Mouse (Mus musculus): ENCODE data around the gene Ucp2.
A peak's percentile ranks its signal among the peaks of the same experiment; 100 is the strongest.

The Ucp2 gene

GRCm38 (mm10) chr7:100493117-100493483, at the start of gene Ucp2:
Gene Ucp2, plus strand, starts transcription at chr7:100493337.
- DNase-seq (ENCODE audit: low read depth, low spot score) = peak; percentile 54

DNA sequence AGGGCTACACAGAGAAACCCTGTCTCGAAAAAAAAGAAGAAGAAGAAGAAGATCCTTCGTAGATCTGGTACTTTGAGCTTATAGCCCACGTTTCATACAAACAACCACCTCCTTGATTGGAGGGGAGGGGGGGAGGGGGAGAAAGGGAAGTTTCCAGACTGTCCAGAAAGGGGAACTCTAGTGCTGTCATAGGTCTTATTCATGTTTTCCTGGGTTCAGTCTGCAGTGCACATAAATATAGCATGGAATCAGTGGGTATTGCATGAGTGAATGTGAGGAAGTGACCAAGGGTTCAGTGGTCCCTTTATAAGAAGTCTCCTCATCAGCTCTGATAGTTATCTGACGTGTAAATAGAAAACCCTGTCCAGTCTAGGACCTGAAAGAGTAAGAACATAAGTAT, 49.4 kb upstream of the Ucp2 start:
- no peak for DNase-seq (ENCODE audit: low read depth, low spot score)

- no peak for DNase-seq (ENCODE audit: low read depth, low spot score)
Observed at GRCm38 (mm10) chr7:100446271-100446670, 46.9 kb upstream of the Ucp2 start.

DNA sequence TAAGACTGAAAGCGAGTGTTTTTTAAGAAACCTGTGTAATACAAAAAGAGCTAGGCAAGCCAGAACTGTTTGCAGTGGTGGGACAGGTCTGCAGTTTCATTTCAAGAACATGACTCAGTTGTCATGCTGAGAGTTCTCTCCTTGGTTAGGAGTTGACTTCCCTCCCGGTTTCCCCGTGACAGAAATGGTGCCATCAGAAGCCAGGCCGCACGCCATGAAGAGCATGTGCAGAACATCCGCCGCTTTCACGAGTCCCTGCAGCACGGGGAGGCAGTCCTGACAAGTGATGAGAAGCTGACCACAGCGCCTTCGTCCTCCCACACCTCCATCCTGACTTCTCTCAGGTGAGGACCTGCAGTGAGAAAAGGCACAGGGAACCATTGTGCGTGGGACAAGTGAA, 44.6 kb upstream of the Ucp2 start:
- DNase-seq (ENCODE audit: low read depth, low spot score) = no peak

DNA sequence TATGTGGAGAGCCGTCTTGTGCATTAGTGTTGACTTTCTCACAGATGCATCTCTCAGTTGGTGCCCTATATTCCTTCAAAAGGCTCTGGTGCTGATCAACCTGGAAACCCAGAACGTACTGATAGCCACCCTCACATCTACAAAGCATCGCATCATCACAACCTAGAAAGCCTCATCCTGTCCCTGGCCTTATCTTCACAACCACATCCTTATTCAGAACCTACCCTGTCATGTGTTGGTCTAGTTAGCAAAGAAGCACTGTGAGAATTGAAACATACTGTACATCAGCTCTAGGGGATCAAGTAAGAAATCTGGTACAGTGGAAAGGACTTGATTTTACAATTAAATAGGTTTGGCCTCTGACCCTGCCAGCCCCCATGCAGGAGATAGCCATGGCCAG, 44.2 kb upstream of the Ucp2 start:
- DNase-seq (ENCODE audit: low read depth, low spot score) = no peak

- no peak for DNase-seq (ENCODE audit: low read depth, low spot score)
Observed at GRCm38 (mm10) chr7:100458153-100458552, 35.0 kb upstream of the Ucp2 start.

DNA sequence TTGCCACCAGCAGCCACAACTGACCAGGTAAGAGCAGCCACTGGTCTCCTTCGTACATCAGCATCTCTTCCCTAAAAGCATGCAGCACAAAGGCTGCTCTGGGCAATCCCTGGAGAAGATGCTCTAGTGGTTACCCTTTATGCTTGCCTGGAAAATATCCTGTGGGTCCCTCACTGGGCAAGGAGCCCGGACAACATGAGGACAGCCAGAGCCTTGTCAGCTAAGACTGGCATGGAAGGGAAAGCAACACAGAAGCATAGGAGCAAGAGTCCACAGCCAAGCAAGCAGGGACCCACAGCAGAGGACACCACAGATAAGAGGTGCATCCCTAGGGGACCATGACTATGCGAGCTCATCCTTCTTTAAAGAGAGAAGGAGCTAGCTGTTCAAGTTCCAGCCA, 33.3 kb upstream of the Ucp2 start:
- no peak for DNase-seq (ENCODE audit: low read depth, low spot score)

DNA sequence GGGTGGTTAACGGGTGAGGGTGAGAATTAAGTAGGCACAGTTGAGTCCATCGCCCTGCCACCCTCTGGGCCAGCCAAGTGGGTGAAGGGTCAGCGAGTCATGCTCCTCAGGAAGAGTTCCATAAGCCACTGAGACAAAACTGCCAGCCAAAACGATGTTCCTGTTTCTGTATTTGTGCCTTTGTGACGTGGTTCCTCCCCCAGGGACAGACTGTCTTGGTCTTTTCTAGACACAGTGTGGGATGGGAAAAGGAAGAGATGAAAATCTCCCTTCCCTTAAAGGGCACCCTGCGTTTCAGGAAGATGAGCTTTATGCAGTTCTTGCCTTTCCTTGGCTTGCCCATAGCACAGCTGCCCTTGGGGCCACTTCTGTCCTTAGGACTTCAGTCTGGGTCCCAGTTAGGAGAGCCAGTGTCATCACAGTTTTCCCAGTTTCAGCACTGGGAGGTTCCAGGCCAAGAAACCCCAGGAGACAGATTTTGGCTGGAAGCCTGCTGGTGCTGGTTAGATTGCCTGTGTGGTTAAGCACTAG, 31.5 kb upstream of the Ucp2 start:
- no peak for DNase-seq (ENCODE audit: low read depth, low spot score)

DNA sequence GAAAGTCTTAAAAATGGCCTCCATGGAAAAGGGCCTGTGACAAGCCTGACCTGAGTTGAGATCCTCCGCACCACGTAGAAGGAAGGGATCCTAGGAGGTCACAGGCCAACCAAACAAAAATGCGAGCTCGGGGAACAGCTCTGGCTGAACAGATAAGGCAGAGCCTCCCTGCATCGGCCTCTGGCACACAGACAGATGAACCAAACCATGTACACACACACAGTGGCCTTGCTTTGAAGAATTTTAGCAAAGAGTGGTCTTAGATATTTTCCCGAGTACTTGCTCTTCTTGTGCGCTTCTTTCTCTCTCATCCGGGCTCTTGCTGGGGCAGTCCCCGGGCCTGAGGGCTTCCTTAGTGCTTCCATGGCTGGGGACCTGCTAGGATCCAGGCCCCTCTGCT, 29.9 kb upstream of the Ucp2 start:
- no peak for DNase-seq (ENCODE audit: low read depth, low spot score)

GRCm38 (mm10) chr7:100463757-100464156, 29.4 kb upstream of the Ucp2 start:
- DNase-seq (ENCODE audit: low read depth, low spot score) = no peak

DNA sequence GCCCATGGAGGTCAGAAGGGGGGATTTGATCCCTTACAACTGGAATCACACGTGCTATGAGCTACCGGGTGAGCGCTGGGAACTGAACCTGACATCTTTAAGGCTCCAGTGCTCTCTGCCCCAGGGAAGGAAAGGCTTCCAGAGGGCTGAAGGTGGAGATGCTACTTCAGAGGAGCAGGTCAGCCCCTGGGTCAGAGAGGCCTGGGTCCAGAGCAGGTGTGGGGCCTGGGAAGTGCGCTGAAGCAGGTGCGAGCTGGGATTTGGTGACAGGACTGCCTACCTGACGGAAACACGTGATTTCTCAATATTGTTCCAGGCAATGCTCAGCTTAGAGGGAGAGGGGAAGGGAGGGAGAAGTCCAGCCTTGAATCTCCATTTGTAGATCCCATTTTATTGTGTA, 28.9 kb upstream of the Ucp2 start:
- DNase-seq (ENCODE audit: low read depth, low spot score) = no peak

- no peak for DNase-seq (ENCODE audit: low read depth, low spot score)
Observed at GRCm38 (mm10) chr7:100465248-100465647, 27.9 kb upstream of the Ucp2 start.

DNA sequence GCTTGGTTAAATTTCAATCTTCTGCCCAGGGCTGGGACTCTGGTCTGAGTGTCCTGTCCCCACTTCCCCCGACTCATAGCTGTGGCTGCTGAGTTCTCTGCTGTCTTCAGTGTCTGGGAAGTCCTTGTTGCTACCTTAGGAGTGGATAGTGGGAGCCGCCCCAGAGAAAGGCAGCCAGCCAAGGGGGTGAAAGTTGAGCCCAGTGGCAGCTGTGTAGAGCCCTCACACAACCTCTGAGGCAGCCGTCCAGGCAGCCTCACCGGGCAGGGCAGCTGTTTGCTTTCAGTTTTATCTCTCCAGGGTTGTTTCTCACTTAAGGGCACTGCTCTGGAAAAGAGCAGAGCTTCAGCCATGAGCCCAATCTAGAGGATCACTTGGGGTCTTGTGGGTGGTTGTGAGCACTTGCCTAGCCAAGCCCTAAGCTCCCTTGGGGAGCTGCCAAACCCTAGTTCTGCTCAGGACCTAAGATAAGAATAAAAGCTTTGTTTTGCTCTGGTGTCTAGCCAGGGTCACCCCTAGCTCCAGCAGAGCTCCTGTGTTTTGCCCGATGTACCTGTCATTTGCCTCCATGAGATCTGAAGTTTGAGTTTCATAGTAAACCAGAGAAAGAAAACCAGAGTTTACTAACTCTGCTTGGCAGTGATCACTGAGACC, 27.4 kb upstream of the Ucp2 start:
- no peak for DNase-seq (ENCODE audit: low read depth, low spot score)

DNA sequence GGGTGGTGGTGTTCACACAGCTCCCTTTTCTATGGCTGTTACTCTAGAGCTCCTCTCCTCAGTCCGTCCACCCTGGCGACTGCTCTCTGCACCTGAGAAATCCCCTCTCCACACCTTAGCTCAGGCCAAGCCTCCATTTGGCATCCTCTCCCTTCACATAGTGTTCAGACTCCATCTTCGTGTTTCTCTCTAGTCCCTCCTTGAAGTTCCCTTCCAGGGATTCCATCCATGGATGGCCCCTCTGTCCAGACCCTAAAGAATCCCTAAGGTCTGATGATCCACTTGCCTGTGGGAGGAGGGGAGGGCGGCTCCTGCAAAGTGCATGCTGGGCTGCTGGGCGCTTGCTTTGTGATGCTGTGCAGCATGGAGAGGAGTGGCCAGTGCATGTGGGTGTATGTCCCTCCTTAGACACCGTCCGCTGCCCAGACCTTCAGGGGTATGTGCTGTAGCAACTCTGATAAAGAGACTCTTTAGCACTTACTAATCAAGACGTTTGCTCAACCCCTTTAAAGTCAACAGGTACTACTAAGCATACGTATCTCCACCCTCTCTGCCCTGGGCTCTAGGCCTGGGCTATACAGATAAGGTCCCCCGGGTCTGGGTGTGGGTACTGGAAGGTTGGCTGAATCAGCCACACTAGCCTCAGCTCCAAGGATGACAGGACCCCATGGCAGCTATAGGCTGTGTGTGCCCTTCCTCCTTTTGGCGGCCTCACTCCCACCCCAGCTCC, 26.2 kb upstream of the Ucp2 start:
- peak; percentile 16 for DNase-seq (ENCODE audit: low read depth, low spot score)

GRCm38 (mm10) chr7:100468761-100469160, 24.4 kb upstream of the Ucp2 start:
- no peak for DNase-seq (ENCODE audit: low read depth, low spot score)

GRCm38 (mm10) chr7:100469502-100469901, 23.6 kb upstream of the Ucp2 start:
- DNase-seq (ENCODE audit: low read depth, low spot score) = no peak

- no peak for DNase-seq (ENCODE audit: low read depth, low spot score)
Observed at GRCm38 (mm10) chr7:100470796-100471406, 22.2 kb upstream of the Ucp2 start.

DNA sequence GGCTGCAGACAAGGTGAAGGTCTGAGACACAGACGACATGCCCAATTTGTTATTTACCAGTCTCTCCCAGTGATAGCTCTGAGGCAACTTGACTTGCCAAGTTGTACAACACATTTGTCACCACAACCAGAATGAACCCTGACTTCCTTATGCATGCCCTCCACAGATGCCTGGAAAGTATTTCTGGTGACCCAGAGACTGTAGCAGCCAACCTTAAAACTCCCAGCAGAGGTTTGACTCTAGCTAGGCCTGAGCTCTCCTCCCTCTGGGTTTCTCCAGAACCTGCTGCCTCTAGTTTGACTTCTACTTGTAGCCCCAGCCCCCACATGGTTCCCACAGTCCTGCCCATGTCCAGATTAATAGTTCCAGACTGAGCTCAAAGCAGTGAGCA, 21.7 kb upstream of the Ucp2 start:
- no peak for DNase-seq (ENCODE audit: low read depth, low spot score)

GRCm38 (mm10) chr7:100472777-100473176, 20.4 kb upstream of the Ucp2 start, which contains the start of gene Ucp3:
Gene Ucp3, plus strand, starts transcription at chr7:100472990.
- no peak for DNase-seq (ENCODE audit: low read depth, low spot score)

DNA sequence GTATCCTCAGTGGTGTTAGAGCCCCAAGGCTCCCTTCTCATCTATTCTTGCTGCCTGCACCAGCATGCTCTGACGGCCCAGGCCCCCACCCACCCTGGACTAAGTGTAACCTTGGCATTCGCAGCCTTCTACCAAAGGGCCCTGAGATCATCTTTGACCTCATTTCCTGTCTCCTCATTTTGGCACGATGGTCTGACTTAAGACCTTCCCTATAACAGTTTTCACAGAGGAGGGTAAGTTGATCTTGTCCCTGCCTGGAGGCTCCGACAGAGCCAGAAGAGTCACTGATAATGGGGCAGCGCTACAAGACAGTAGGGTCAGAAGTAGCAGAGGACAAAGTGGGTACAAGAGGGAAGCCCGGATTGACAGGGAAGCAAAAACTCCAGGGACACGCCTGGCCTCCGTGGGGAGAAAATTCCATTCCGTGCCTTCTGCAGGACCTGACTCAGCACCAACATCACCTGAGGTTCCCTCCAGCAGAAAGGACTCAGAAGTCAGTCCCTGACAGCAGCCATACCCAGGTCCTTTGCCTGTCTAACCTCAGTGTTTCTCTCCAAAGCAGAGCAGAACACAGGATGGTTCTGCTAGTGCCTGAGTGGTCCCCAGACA, 19.2 kb upstream of the Ucp2 start:
- DNase-seq (ENCODE audit: low read depth, low spot score) = no peak

DNA sequence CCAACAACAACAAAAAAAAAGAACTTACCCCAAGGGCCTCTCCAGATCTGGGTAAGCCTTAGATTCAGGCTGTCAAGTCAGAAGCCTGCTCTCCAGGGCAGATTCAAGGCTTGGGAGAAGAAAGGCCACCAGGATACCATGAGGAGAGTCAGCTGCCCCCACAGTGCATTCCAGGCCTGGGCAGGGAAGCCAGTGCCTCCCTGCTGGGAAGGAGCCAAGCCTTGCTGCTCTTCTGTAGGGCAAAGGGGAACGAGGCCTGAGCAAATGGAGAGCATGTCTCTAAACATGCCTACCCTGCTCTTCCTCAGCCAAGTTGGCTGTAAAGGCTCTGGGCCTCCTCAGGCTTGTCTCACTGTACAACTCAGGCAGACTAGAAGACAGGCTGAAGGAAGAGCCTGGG, 18.5 kb upstream of the Ucp2 start:
- no peak for DNase-seq (ENCODE audit: low read depth, low spot score)

GRCm38 (mm10) chr7:100479100-100479822, 13.9 kb upstream of the Ucp2 start:
- DNase-seq (ENCODE audit: low read depth, low spot score) = no peak

All from embryo, embryonic 11.5 days (tissue).